Mouse (Mus musculus): ENCODE measurements around the gene Cdiptos. TPM values are rescaled to one million over a fixed set of nuclear protein-coding genes. Genes with fewer than 3 reads are reported as not detected.

Gene Cdiptos
- polyA plus RNA-seq, 1 experiment from 2014 or later: 0.74 TPM

DNA sequence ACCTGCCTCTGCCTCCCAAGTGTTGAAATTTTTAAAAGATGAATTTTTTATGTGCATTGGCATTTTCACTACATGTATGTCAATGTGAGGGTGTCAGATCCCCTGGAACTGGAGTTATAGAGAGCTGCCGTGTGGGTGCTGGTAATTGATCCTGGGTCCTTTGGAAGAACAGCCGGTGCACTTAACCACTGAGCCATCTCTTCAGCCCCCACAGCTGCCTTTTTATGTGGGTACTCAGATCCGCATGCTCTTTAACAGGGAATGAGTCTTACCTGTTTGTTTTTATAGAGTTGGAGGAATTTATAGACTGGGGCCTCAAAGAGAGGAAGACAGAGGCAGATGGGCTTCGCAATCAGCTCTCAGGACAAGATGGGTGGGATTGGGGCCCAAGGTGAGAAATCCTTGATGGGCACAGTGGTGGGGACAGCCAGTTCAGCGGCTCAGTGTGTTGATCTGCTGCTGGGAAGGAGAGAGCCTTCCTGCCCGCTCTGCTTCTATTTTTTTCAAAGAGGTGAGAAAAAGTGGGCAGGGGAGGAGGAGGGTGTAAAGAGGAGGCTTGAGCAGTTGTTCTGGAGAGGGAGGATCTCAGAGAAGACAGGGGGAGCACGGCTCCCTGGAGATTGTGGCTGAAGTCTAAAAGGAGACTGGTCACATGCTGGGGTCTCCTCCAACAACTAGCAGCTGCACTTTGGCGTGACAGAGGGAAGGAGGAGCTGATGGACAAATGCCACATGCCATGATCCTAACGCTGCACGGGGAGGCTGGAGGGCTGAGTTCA, 9.0 kb upstream of the Cdiptos start:
- H3K4me3 ChIP-seq (ENCODE audit: low read depth, low read length): no peak overlapping the region
- H3K27ac ChIP-seq (ENCODE audit: low read length): no peak overlapping the region
- H3K4me1 ChIP-seq (ENCODE audit: control insufficient read depth, low read depth, low read length): no peaks in the 10 kb centered on the region; the same call in 1 of the 2 replicates
- 50% methylated on average over 10 of the region's 10 CpGs for WGBS (ENCODE audit: insufficient replicate concordance)
- H3K36me3 ChIP-seq (ENCODE audit: control insufficient read depth, insufficient read depth): peaks cover 4% of the 10 kb centered on the region
- H3K27me3 ChIP-seq (ENCODE audit: control insufficient read depth, insufficient read depth, low read depth, low read length): no peaks in the 10 kb centered on the region
- H3K9me3 ChIP-seq (replicated peaks; ENCODE audit: control insufficient read depth, low read length): no peaks in the 10 kb centered on the region
- H3K4me2 ChIP-seq (ENCODE audit: low read depth, low read length): no peak overlapping the region
- no peak overlapping the region for H3K9ac ChIP-seq (ENCODE audit: low read depth, low read length)
- ATAC-seq (ENCODE audit: low read depth): no peak

DNA sequence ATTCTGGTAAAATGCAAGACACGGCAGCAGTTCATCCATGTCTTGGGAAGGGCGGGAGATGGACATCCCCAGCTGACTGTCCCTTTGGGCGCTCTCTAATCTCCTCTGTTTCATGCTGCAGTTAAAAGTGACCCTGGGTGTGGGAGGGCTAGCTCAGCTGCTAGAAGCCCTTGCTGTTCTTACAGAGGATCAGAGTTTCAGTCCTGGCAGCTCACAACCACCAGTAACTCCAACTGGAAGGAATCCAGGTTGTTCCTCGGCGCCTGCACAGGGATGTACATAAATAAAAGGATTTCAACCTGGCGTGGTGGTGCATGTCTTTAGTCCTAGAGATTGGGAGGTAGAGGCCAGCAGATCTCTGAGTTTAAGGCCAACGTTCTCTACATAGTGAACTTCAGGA, 7.2 kb upstream of the Cdiptos start:
- Histone ChIP-seq H3K9me3 (replicated peaks; ENCODE audit: control insufficient read depth, low read length) (no peaks in the 10 kb centered on the region), H3K4me3 (ENCODE audit: low read depth, low read length) (no peak overlapping the region), H3K27me3 (ENCODE audit: control insufficient read depth, insufficient read depth, low read depth, low read length) (no peaks in the 10 kb centered on the region), H3K4me2 (ENCODE audit: low read depth, low read length) (no peak overlapping the region), H3K4me1 (ENCODE audit: control insufficient read depth, low read depth, low read length) (peaks cover 4% of the 10 kb centered on the region), H3K36me3 (ENCODE audit: control insufficient read depth, insufficient read depth) (peaks cover 17% of the 10 kb centered on the region), H3K9ac (ENCODE audit: low read depth, low read length) (no peak overlapping the region), H3K27ac (ENCODE audit: low read length) (no peak overlapping the region)
- ATAC-seq (ENCODE audit: low read depth): no peak
- 76% methylated on average over 7 of the region's 7 CpGs for WGBS (ENCODE audit: insufficient replicate concordance)

DNA sequence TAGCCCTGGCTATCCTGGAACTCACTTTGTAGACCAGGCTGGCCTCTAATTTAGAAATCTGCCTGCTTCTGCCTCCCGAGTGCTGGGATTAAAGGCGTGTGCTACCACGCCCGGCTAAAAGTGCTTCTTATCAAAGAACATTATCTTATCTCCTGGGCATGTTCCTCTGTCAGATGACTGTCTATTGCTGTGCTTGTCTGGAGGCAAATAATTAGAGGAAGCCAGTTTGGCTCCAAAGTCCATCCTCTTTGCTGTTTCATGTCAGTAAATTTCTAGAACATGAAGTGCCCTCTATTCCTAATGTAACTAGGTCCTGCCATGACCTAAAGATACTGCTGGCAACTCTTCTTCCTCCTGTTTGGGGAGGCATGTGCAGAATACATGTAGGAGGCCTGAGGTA, 6.2 kb upstream of the Cdiptos start:
- H3K9me3 ChIP-seq (replicated peaks; ENCODE audit: control insufficient read depth, low read length): no peaks in the 10 kb centered on the region
- no peak overlapping the region for H3K4me3 ChIP-seq (ENCODE audit: low read depth, low read length)
- no peak for ATAC-seq (ENCODE audit: low read depth)
- peaks cover 17% of the 10 kb centered on the region for H3K36me3 ChIP-seq (ENCODE audit: control insufficient read depth, insufficient read depth)
- H3K9ac ChIP-seq (ENCODE audit: low read depth, low read length): no peak overlapping the region
- H3K27ac ChIP-seq (ENCODE audit: low read length): no peak overlapping the region
- H3K27me3 ChIP-seq (ENCODE audit: control insufficient read depth, insufficient read depth, low read depth, low read length): no peaks in the 10 kb centered on the region
- peaks cover 12% of the 10 kb centered on the region for H3K4me1 ChIP-seq (ENCODE audit: control insufficient read depth, low read depth, low read length)
- 46% methylated on average over 4 of the region's 4 CpGs for WGBS (ENCODE audit: insufficient replicate concordance)
- no peak overlapping the region for H3K4me2 ChIP-seq (ENCODE audit: low read depth, low read length)

DNA sequence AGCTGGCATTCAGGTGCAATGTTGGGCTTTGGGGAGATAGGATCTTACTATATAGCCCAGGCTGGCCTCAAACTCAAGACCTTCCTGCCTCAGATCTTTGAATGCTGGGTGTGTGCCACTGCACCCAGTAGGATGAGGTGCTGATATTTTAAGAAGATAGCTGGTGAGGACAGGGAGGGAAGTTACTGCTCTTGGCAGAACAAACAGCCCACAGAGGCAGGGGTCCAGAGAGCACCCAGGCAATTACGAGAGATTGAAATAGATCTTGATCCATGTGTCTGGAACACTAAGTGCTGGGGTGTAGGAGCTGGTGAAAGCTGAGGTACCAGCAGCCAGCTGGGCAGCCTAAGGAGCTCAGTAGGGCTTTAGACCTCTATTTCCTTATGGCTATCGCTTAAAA, 5.7 kb upstream of the Cdiptos start:
- Histone ChIP-seq H3K4me3 (ENCODE audit: low read depth, low read length) (no peak overlapping the region), H3K4me2 (ENCODE audit: low read depth, low read length) (no peak overlapping the region), H3K4me1 (ENCODE audit: control insufficient read depth, low read depth, low read length) (peaks cover 15% of the 10 kb centered on the region), H3K9me3 (replicated peaks; ENCODE audit: control insufficient read depth, low read length) (no peaks in the 10 kb centered on the region), H3K9ac (ENCODE audit: low read depth, low read length) (no peak overlapping the region), H3K27ac (ENCODE audit: low read length) (no peak overlapping the region), H3K36me3 (ENCODE audit: control insufficient read depth, insufficient read depth) (peaks cover 17% of the 10 kb centered on the region), H3K27me3 (ENCODE audit: control insufficient read depth, insufficient read depth, low read depth, low read length) (no peaks in the 10 kb centered on the region)
- no peak for ATAC-seq (ENCODE audit: low read depth)
- 68% methylated on average over 2 of the region's 2 CpGs for WGBS (ENCODE audit: insufficient replicate concordance)

DNA sequence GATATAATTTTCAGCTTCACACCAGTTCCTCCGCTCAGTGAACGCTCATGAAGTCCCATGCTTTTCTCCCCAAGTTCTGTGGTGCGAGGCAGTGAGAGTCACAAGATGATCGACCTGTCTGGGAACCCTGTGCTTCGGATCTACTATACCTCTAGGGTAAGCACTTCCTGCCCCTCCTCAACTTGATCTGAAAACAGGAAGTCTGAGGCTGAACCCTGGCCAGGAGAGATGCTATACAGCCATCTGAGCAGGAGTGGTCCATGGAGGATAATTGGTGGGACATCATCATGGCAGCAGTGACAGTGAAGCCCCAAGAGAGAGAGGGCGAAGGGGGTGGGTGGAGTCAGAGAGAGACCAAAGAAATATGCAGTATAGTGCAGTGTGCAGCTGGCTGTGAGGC, 2.9 kb upstream of the Cdiptos start:
- Histone ChIP-seq H3K4me1 (ENCODE audit: control insufficient read depth, low read depth, low read length) (peaks cover 21% of the 10 kb centered on the region), H3K27me3 (ENCODE audit: control insufficient read depth, insufficient read depth, low read depth, low read length) (no peaks in the 10 kb centered on the region), H3K4me2 (ENCODE audit: low read depth, low read length) (no peak overlapping the region), H3K36me3 (ENCODE audit: control insufficient read depth, insufficient read depth) (peaks cover 17% of the 10 kb centered on the region), H3K4me3 (ENCODE audit: low read depth, low read length) (no peak overlapping the region), H3K9ac (ENCODE audit: low read depth, low read length) (no peak overlapping the region), H3K27ac (ENCODE audit: low read length) (no peak overlapping the region), H3K9me3 (replicated peaks; ENCODE audit: control insufficient read depth, low read length) (no peaks in the 10 kb centered on the region)
- ATAC-seq (ENCODE audit: low read depth): no peak
- 76% methylated on average over 6 of the region's 6 CpGs for WGBS (ENCODE audit: insufficient replicate concordance)

DNA sequence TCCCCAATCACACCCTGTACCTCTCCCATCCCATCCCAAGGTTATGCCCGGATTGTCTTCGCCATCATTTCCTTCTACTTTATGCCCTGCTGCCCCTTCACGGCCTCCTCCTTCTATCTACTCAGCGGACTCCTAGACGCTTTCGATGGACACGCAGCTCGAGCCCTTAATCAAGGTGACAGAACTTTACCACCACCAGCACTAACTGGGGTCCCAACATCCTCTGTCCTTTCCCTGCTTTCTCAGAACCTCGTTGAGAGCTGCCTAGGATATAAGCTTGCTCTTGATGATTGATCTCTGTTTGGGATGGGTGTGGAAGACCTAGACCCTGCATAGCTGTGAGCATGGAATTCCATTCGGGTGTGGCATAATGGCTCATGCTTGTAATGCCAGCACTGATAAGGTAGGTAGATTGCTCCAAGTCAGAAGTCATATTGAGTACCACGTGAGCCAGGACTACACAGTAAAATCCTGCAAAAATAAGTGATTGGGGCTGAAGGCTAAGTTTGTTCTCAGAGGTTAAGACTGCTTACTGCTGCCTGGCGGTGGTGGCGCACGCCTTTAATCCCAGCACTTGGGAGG, 1.1 kb upstream of the Cdiptos start:
- WGBS (ENCODE audit: insufficient replicate concordance): 19% methylated on average over 14 of the region's 14 CpGs
- Histone ChIP-seq H3K4me2 (ENCODE audit: low read depth, low read length) (peak overlapping the region; percentile 90), H3K4me3 (ENCODE audit: low read depth, low read length) (peak overlapping the region; percentile 99), H3K9ac (ENCODE audit: low read depth, low read length) (peak overlapping the region; percentile 98), H3K27me3 (ENCODE audit: control insufficient read depth, insufficient read depth, low read depth, low read length) (no peaks in the 10 kb centered on the region), H3K4me1 (ENCODE audit: control insufficient read depth, low read depth, low read length) (peaks cover 21% of the 10 kb centered on the region), H3K9me3 (replicated peaks; ENCODE audit: control insufficient read depth, low read length) (no peaks in the 10 kb centered on the region), H3K27ac (ENCODE audit: low read length) (peak overlapping the region; percentile 94), H3K36me3 (ENCODE audit: control insufficient read depth, insufficient read depth) (peaks cover 17% of the 10 kb centered on the region)
- ATAC-seq (ENCODE audit: low read depth): no peak

DNA sequence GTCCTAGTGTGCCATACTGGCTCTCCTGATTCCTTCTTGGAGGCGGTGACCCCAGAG, 177 bp downstream of the Cdiptos start, which contains the start of gene Cdipt:
Gene Cdipt, plus strand, starts transcription at position 22 of the 57 bp plus-strand sequence.
- H3K4me3 ChIP-seq (ENCODE audit: low read depth, low read length): peak within 1 kb of the TSS; percentile 99
- peak within 1 kb of the TSS; percentile 90 for H3K4me2 ChIP-seq (ENCODE audit: low read depth, low read length)
- peaks cover 21% of the 10 kb centered on the region for H3K4me1 ChIP-seq (ENCODE audit: control insufficient read depth, low read depth, low read length)
- H3K27me3 ChIP-seq (ENCODE audit: control insufficient read depth, insufficient read depth, low read depth, low read length): no peaks in the 10 kb centered on the region
- H3K9ac ChIP-seq (ENCODE audit: low read depth, low read length): peak within 1 kb of the TSS; percentile 98
- WGBS (ENCODE audit: insufficient replicate concordance): 0% methylated on average over 1 of the region's 1 CpGs
- H3K27ac ChIP-seq (ENCODE audit: low read length): peak within 1 kb of the TSS; percentile 94
- peaks cover 17% of the 10 kb centered on the region for H3K36me3 ChIP-seq (ENCODE audit: control insufficient read depth, insufficient read depth)
- H3K9me3 ChIP-seq (replicated peaks; ENCODE audit: control insufficient read depth, low read length): no peaks in the 10 kb centered on the region
- ATAC-seq (ENCODE audit: low read depth): no peak

DNA sequence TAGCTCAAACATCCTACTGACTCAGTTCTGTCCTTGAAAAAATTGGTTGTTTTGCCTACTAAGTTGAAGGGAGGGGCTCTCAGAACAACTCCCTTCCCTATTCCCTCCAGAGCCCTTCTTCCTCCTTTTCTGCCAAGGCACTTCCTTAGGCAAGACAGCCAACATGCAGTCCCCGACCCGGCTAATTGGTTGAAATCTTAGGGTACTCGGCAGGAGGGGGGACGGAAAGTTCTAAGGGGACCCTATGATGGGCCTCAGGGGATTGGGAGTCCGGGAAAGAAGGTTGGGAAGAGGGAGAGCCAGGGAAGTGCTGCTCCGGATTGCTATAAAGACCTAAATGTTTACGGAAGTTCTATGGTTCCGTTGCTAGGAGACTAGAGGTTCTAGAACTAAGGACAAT, 405 bp downstream of the Cdiptos start:
- H3K4me3 ChIP-seq (ENCODE audit: low read depth, low read length): peak overlapping the region; percentile 99
- ATAC-seq (ENCODE audit: low read depth): no peak
- H3K9me3 ChIP-seq (replicated peaks; ENCODE audit: control insufficient read depth, low read length): no peaks in the 10 kb centered on the region

DNA sequence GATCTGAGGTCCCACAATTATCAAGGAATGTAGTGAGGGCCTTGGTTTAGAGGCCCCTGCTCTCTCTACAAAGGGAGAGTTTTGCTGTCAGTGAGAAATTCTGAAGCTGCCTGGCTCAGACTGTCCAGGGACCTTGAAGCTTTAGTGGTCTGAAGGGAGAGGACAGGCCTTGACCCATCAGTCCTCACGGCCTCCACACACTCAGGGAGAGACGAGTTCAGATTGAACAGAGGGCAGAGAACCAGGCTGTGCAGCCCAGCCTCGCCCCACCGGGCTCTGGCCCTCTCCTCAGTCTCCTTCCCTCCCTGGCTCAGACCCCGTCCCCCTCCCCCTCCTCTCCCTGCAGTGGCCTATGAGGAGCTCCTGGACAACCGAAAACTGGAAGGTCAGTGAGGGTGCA, 8.5 kb downstream of the Cdiptos start:
- Histone ChIP-seq H3K4me2 (ENCODE audit: low read depth, low read length) (no peak overlapping the region), H3K4me3 (ENCODE audit: low read depth, low read length) (no peak overlapping the region), H3K27ac (ENCODE audit: low read length) (no peak overlapping the region), H3K9me3 (replicated peaks; ENCODE audit: control insufficient read depth, low read length) (no peaks in the 10 kb centered on the region), H3K27me3 (ENCODE audit: control insufficient read depth, insufficient read depth, low read depth, low read length) (peaks cover 8% of the 10 kb centered on the region), H3K4me1 (ENCODE audit: control insufficient read depth, low read depth, low read length) (no peaks in the 10 kb centered on the region), H3K9ac (ENCODE audit: low read depth, low read length) (no peak overlapping the region), H3K36me3 (ENCODE audit: control insufficient read depth, insufficient read depth) (no peaks in the 10 kb centered on the region)
- WGBS (ENCODE audit: insufficient replicate concordance): 60% methylated on average over 6 of the region's 6 CpGs
- ATAC-seq (ENCODE audit: low read depth): no peak

More for the DNA sequence above, 405 bp downstream of the Cdiptos start:
- peaks cover 21% of the 10 kb centered on the region for H3K4me1 ChIP-seq (ENCODE audit: control insufficient read depth, low read depth, low read length)
- H3K9ac ChIP-seq (ENCODE audit: low read depth, low read length): peak overlapping the region; percentile 29
- 5% methylated on average over 8 of the region's 8 CpGs for WGBS (ENCODE audit: insufficient replicate concordance)
- H3K36me3 ChIP-seq (ENCODE audit: control insufficient read depth, insufficient read depth): peaks cover 17% of the 10 kb centered on the region
- 0 out of 2 replicates have a peak overlapping the region, but pooled peaks have one; percentile 16 for H3K27ac ChIP-seq (ENCODE audit: low read length)
- H3K27me3 ChIP-seq (ENCODE audit: control insufficient read depth, insufficient read depth, low read depth, low read length): no peaks in the 10 kb centered on the region
- peak overlapping the region; percentile 90 for H3K4me2 ChIP-seq (ENCODE audit: low read depth, low read length)
